Comparison of ENCODE assay signal across 10 mouse cellular contexts in the genomic region with DNA sequence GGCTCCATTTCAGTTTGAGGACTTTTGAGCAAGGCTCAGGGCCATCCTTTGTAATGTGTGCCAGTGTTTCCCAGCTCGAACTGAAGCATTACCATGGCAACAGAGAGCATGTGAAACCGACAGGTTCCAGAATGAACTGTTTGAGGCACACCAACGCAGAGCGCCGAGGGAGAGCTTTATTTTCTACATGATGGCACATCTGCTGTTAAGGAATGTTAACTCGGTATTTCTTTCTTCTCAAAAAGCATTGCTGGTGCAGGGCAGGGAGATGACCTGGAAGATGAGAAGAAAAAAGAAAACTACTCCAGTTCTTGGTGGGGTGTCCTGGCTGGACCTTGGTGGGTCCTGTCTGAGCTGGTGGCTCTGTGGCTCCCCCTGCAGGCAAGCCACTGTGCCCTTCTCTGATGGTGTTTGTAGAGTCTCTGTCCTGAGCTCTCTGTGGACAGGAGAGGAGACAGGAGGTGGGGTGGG.
DNase-seq lines count a peak whose midpoint lies in the region; ATAC-seq and TF ChIP-seq lines count a peak whose summit lies in the region.
"Had no signal": no experiment of that assay in that cellular context is flagged by ENCODE, and none has a peak within 500 bp of the region (broad histone marks: within the 10 kb centered on the region; RNA-seq: fewer than 3 reads in every experiment).

No protein-coding gene starts in this region.

- H3K4me2 ChIP-seq in neural tube, embryonic 13.5 days = no peak overlapping the region
- H3K4me2 ChIP-seq: embryonic facial prominence, embryonic 15.5 days; liver, embryonic 15.5 days had no signal

- TF ChIP-seq CTCF in gastrocnemius, adult 2 months (IDR thresholded peaks at IDR 0.05) = peak; percentile 40
- peak; percentile 64 for TF ChIP-seq CTCF in ES-Bruce4 (IDR thresholded peaks at IDR 0.05; ENCODE audit: low read depth, low read length)

- no peaks in the 10 kb centered on the region for H3K27me3 ChIP-seq in ES-Bruce4 (ENCODE audit: control insufficient read depth, insufficient read depth, low read length, poor library complexity, severe bottlenecking)
- H3K27me3 ChIP-seq in forebrain, embryonic 10.5 days (ENCODE audit: poor library complexity, severe bottlenecking) = no peaks in the 10 kb centered on the region; the same call in 1 of the 2 replicates
- no peaks in the 10 kb centered on the region for H3K27me3 ChIP-seq in neural tube, embryonic 13.5 days
- H3K27me3 ChIP-seq: embryonic facial prominence, embryonic 15.5 days; liver, embryonic 15.5 days had no signal

- TF ChIP-seq POLR2A in ES-Bruce4 (IDR thresholded peaks at IDR 0.05; ENCODE audit: insufficient read depth, low read length) = no peak

- DNase-seq in gastrocnemius, adult 2 months = peak; percentile 24
- no peak for DNase-seq in gastrocnemius, postnatal 36 days
- peak; percentile 39 for DNase-seq in forebrain, embryonic 10.5 days (ENCODE audit: extremely low spot score, low spot score)
- peak; percentile 64 for DNase-seq in layer of hippocampus, adult 9-10 months (ENCODE audit: low spot score)
- DNase-seq in urinary bladder, postnatal 14 days (ENCODE audit: low spot score) = no peak
- no peak for DNase-seq in heart, postnatal 25 days (ENCODE audit: low spot score)

- no peak for TF ChIP-seq EP300 in ES-Bruce4 (IDR thresholded peaks at IDR 0.05; ENCODE audit: insufficient read depth, low read depth, low read length)

- ATAC-seq in neural tube, embryonic 13.5 days (ENCODE audit: low read depth) = peak; percentile 83

- no peak overlapping the region for H3K27ac ChIP-seq in gastrocnemius, adult 2 months
- H3K27ac ChIP-seq in ES-Bruce4 (ENCODE audit: insufficient read depth, low read length) = no peak overlapping the region
- peak overlapping the region; percentile 62; the same call in 1 of the 2 replicates for H3K27ac ChIP-seq in forebrain, embryonic 10.5 days
- peak overlapping the region; percentile 70 for H3K27ac ChIP-seq in neural tube, embryonic 13.5 days (replicated peaks)
- H3K27ac ChIP-seq: embryonic facial prominence, embryonic 15.5 days; liver, embryonic 15.5 days had no signal

- no peak overlapping the region for H3K4me3 ChIP-seq in gastrocnemius, adult 2 months
- no peak overlapping the region for H3K4me3 ChIP-seq in ES-Bruce4 (ENCODE audit: low read depth, low read length)
- H3K4me3 ChIP-seq in forebrain, embryonic 10.5 days = no peak overlapping the region
- H3K4me3 ChIP-seq in neural tube, embryonic 13.5 days = no peak overlapping the region
- H3K4me3 ChIP-seq: embryonic facial prominence, embryonic 15.5 days; liver, embryonic 15.5 days had no signal

- WGBS in forebrain, embryonic 10.5 days = 52% methylated on average over 6 of the region's 6 CpGs
- 22% methylated on average over 6 of the region's 6 CpGs for WGBS in neural tube, embryonic 13.5 days

- no peaks in the 10 kb centered on the region for H3K9me3 ChIP-seq in ES-Bruce4 (replicated peaks; ENCODE audit: control insufficient read depth, insufficient read depth, low read length, poor library complexity, severe bottlenecking)
- H3K9me3 ChIP-seq in forebrain, embryonic 10.5 days = peaks cover 5% of the 10 kb centered on the region; the same call in 1 of the 2 replicates
- peaks cover 4% of the 10 kb centered on the region for H3K9me3 ChIP-seq in neural tube, embryonic 13.5 days
- H3K9me3 ChIP-seq: embryonic facial prominence, embryonic 15.5 days; liver, embryonic 15.5 days had no signal

- H3K36me3 ChIP-seq in ES-Bruce4 (ENCODE audit: control insufficient read depth, insufficient read depth, low read length, poor library complexity, severe bottlenecking) = no peaks in the 10 kb centered on the region
- H3K36me3 ChIP-seq in forebrain, embryonic 10.5 days (replicated peaks) = no peaks in the 10 kb centered on the region
- no peaks in the 10 kb centered on the region for H3K36me3 ChIP-seq in neural tube, embryonic 13.5 days
- H3K36me3 ChIP-seq: embryonic facial prominence, embryonic 15.5 days; liver, embryonic 15.5 days had no signal

- H3K4me1 ChIP-seq in ES-Bruce4 (ENCODE audit: control insufficient read depth, insufficient read depth, low read length) = no peaks in the 10 kb centered on the region
- H3K4me1 ChIP-seq in forebrain, embryonic 10.5 days = peaks cover 13% of the 10 kb centered on the region
- H3K4me1 ChIP-seq in neural tube, embryonic 13.5 days (replicated peaks) = peaks cover 13% of the 10 kb centered on the region
- H3K4me1 ChIP-seq: embryonic facial prominence, embryonic 15.5 days; liver, embryonic 15.5 days had no signal

- intact Hi-C loops in gastrocnemius, adult 2 months (cut with DNase I) = no loop called here
- intact Hi-C loops in gastrocnemius, postnatal 36 days (cut with DNase I) = no loop called here
- intact Hi-C loops in heart, postnatal 25 days (cut with DNase I) = no loop called here

- no peak overlapping the region for H3K9ac ChIP-seq in ES-Bruce4 (ENCODE audit: low read depth, poor library complexity, severe bottlenecking)
- H3K9ac ChIP-seq in neural tube, embryonic 13.5 days = no peak overlapping the region
- H3K9ac ChIP-seq: embryonic facial prominence, embryonic 15.5 days; liver, embryonic 15.5 days had no signal

Comparison
In these comparisons a context has a peak if more than half of its experiments do, and no peak if none do; other contexts are left out.
1. DNase-seq: peak in gastrocnemius, adult 2 months (single experiment), forebrain, embryonic 10.5 days (single experiment) and layer of hippocampus, adult 9-10 months (single experiment); none in gastrocnemius, postnatal 36 days (0 of 2), urinary bladder, postnatal 14 days (single experiment) and heart, postnatal 25 days (single experiment).
2. H3K27ac ChIP-seq: peak in forebrain, embryonic 10.5 days (single experiment) and neural tube, embryonic 13.5 days (single experiment); none in gastrocnemius, adult 2 months (single experiment) and ES-Bruce4 (single experiment).